Mouse (Mus musculus) heart, embryonic 11.5 days (tissue): Measurements from ENCODE around the gene Scrn3. TPM values are rescaled to one million over a fixed set of nuclear protein-coding genes. Genes with fewer than 3 reads are reported as not detected.

Experiments used
- ATAC-seq: fragments of 200-750 bp; cut with Nextera tagmentation; replicated peaks from 2 replicates; pipeline ENCODE4 v1.8.0; 2017; ENCODE audit warnings: moderate library complexity; ENCODE audit not compliant: insufficient number of reproducible peaks, low FRiP score, low TSS enrichment
- H3K27ac ChIP-seq: fragments of 300-500 bp; sonication (generic); 2 replicates; pipeline ENCODE4 v1.5.1; 2014; ENCODE audit warnings: mild to moderate bottlenecking, low read depth, low read length
- H3K27me3 ChIP-seq: fragments of 300-500 bp; sonication (generic); 2 replicates; pipeline ENCODE4 v1.6.1; 2014; ENCODE audit warnings: mild to moderate bottlenecking, low read length, mixed read lengths; ENCODE audit not compliant: control insufficient read depth, insufficient read depth
- H3K36me3 ChIP-seq: fragments of 300-500 bp; sonication (generic); 2 replicates; pipeline ENCODE4 v1.6.1; 2014; ENCODE audit warnings: mild to moderate bottlenecking, low read length, moderate library complexity, mixed read lengths; ENCODE audit not compliant: control insufficient read depth, insufficient read depth
- H3K4me1 ChIP-seq: fragments of 300-500 bp; sonication (generic); 2 replicates; pipeline ENCODE4 v1.6.1; 2014; ENCODE audit warnings: low read length; ENCODE audit not compliant: control insufficient read depth, insufficient read depth
- H3K4me2 ChIP-seq: fragments of 300-500 bp; sonication (generic); 2 replicates; pipeline ENCODE4 v1.6.1; 2014; ENCODE audit warnings: mild to moderate bottlenecking, moderate library complexity
- H3K4me3 ChIP-seq: fragments of 300-500 bp; sonication (generic); 2 replicates; pipeline ENCODE4 v1.5.1; 2014; ENCODE audit warnings: low read depth, low read length
- H3K9ac ChIP-seq: fragments of 300-500 bp; sonication (generic); 2 replicates; pipeline ENCODE4 v1.6.1; 2014; ENCODE audit warnings: mild to moderate bottlenecking, low read depth, low read length, moderate library complexity
- H3K9me3 ChIP-seq: fragments of 300-500 bp; sonication (generic); replicated peaks from 2 replicates; pipeline ENCODE4 v1.6.1; 2016; ENCODE audit warnings: low read length; ENCODE audit not compliant: control insufficient read depth
- WGBS: fragments of 180-500 bp; shearing (Covaris S2); extraction: QIAGEN DNeasy Blood & Tissue Kit; methylation state at CpG from one replicate; pipeline ENCODE4 v1.1.7; 2014; ENCODE audit not compliant: insufficient replicate concordance; 5-methylcytosine and 5-hydroxymethylcytosine counted together
- polyA plus RNA-seq: library from polyadenylated mRNA; unstranded; fragments of >200 nt; fragmentation: Nextera tagmentation; extraction: Ambion mirVana; gene quantifications from 2 replicates; pipeline ENCODE4 v1.2.1, GENCODE M21; 2014

The Scrn3 gene
- polyA plus RNA-seq, 1 experiment from 2014 or later, result 12.5 TPM

DNA sequence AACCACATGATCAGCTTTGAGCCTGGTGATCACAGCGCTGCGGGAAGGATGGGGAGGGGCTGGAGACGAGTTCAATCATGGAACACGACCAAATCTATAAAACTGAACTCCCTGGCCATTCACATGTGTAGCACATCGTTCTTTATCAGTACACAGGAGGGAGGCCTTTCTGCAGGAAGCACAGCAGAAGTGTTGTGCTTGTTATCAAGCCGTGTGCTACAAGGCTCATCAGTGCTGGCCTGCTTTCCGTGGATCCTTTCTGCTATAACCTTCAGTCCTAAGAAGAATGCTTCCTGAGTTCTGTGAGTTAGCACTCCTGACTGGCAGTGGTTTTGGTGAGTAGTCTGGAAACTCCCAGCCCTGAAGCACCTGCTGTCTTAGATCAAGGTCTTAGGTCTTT is 17.4 kb upstream of the Scrn3 start:
- Histone ChIP-seq H3K4me1 (no peaks in the 10 kb centered on the region), H3K9me3 (no peaks in the 10 kb centered on the region), H3K4me3 (no peak overlapping the region), H3K4me2 (no peak overlapping the region), H3K9ac (no peak overlapping the region), H3K27ac (no peak overlapping the region), H3K27me3 (no peaks in the 10 kb centered on the region), H3K36me3 (peaks cover 5% of the 10 kb centered on the region; the same call in 1 of the 2 replicates)
- no peak for ATAC-seq
- 69% methylated on average over 7 of the region's 7 CpGs for WGBS

- no peaks in the 10 kb centered on the region for H3K27me3 ChIP-seq
- H3K4me3 ChIP-seq, result no peak overlapping the region
- no peaks in the 10 kb centered on the region for H3K4me1 ChIP-seq
- 78% methylated on average over 7 of the region's 7 CpGs for WGBS
- no peak overlapping the region for H3K27ac ChIP-seq
- no peaks in the 10 kb centered on the region for H3K9me3 ChIP-seq
- no peak; the same call in 1 of the 2 replicates for ATAC-seq
- peaks cover 5% of the 10 kb centered on the region; the same call in 1 of the 2 replicates for H3K36me3 ChIP-seq
- H3K4me2 ChIP-seq, result no peak overlapping the region
- H3K9ac ChIP-seq, result no peak overlapping the region
Measured at GRCm38 (mm10) chr2:73298154-73298553, 14.2 kb upstream of the Scrn3 start.

- Histone ChIP-seq H3K9ac (no peak overlapping the region), H3K4me1 (no peaks in the 10 kb centered on the region), H3K36me3 (peaks cover 5% of the 10 kb centered on the region; the same call in 1 of the 2 replicates), H3K9me3 (no peaks in the 10 kb centered on the region), H3K27ac (no peak overlapping the region), H3K27me3 (no peaks in the 10 kb centered on the region), H3K4me2 (no peak overlapping the region), H3K4me3 (no peak overlapping the region)
- ATAC-seq, result no peak
- WGBS, result 87% methylated on average over 3 of the region's 3 CpGs
Measured at GRCm38 (mm10) chr2:73298841-73299240, 13.6 kb upstream of the Scrn3 start.

DNA sequence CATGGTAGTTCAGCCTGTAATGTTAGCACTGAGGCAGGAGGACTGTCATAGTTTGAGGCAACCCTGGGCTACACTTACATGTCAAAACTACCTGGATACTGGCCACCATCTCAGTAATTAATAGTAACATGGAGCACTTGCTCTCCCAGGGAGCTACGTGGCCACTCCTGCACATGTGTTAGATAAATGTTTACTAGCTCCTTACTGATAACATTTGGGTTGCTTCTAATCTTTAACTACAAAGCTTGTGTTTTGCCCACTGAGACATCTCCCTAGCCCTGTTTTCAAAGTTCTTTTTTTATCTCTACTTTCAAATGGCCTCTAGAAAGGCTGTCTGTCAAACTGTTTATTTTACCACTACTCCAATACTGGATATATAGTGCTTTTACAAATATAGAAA is 10.4 kb upstream of the Scrn3 start:
- Histone ChIP-seq H3K4me2 (no peak overlapping the region), H3K27ac (no peak overlapping the region), H3K9ac (no peak overlapping the region), H3K4me1 (no peaks in the 10 kb centered on the region), H3K4me3 (no peak overlapping the region), H3K36me3 (peaks cover 9% of the 10 kb centered on the region), H3K27me3 (no peaks in the 10 kb centered on the region), H3K9me3 (no peaks in the 10 kb centered on the region)
- ATAC-seq, result no peak
- WGBS, result 53% methylated on average over 1 of the region's 1 CpGs

GRCm38 (mm10) chr2:73302722-73303121 is 9.7 kb upstream of the Scrn3 start:
- 89% methylated on average over 9 of the region's 9 CpGs for WGBS
- Histone ChIP-seq H3K9me3 (no peaks in the 10 kb centered on the region), H3K27me3 (no peaks in the 10 kb centered on the region), H3K4me2 (no peak overlapping the region), H3K9ac (no peak overlapping the region), H3K36me3 (peaks cover 9% of the 10 kb centered on the region), H3K27ac (no peak overlapping the region), H3K4me1 (no peaks in the 10 kb centered on the region), H3K4me3 (no peak overlapping the region)
- ATAC-seq, result no peak

DNA sequence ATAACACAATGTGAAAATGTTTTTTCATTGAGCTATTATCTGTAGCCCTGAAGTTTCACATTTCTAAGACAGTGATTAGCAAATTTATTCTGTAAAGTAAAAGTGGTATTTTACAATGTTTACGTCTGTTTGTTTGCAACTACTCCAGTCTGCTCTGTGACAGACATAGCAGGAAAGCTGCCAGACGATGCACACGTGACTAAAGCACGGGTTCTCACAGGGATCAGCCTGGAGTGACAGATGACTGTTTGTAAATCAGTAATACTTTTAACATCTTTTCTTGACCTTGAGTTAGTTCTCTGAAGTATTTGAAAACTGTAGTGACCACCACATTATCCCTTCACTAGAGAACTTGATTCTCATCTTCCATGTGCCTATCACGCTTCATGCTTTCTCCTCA is 7.9 kb upstream of the Scrn3 start:
- no peaks in the 10 kb centered on the region for H3K27me3 ChIP-seq
- no peak for ATAC-seq
- no peaks in the 10 kb centered on the region for H3K4me1 ChIP-seq
- H3K36me3 ChIP-seq, result peaks cover 15% of the 10 kb centered on the region
- H3K9ac ChIP-seq, result no peak overlapping the region
- no peak overlapping the region for H3K27ac ChIP-seq
- WGBS, result 86% methylated on average over 5 of the region's 5 CpGs
- no peaks in the 10 kb centered on the region for H3K9me3 ChIP-seq
- no peak overlapping the region for H3K4me2 ChIP-seq
- H3K4me3 ChIP-seq, result no peak overlapping the region

GRCm38 (mm10) chr2:73306006-73306405 is 6.4 kb upstream of the Scrn3 start:
- Histone ChIP-seq H3K9me3 (no peaks in the 10 kb centered on the region), H3K4me2 (no peak overlapping the region), H3K4me3 (no peak overlapping the region), H3K27ac (no peak overlapping the region), H3K27me3 (no peaks in the 10 kb centered on the region), H3K4me1 (no peaks in the 10 kb centered on the region), H3K36me3 (peaks cover 12% of the 10 kb centered on the region), H3K9ac (no peak overlapping the region)
- ATAC-seq, result no peak
- 89% methylated on average over 7 of the region's 7 CpGs for WGBS

- peak overlapping the region; percentile 79; the same call in 1 of the 2 replicates for H3K9ac ChIP-seq
- no peaks in the 10 kb centered on the region for H3K9me3 ChIP-seq
- ATAC-seq, result peak; percentile 73
- H3K27ac ChIP-seq, result peak overlapping the region; percentile 86
- H3K4me1 ChIP-seq, result peaks cover 4% of the 10 kb centered on the region
- peaks cover 5% of the 10 kb centered on the region; the same call in 1 of the 2 replicates for H3K36me3 ChIP-seq
- peak overlapping the region; percentile 70 for H3K4me2 ChIP-seq
- 37% methylated on average over 14 of the region's 14 CpGs for WGBS
- H3K4me3 ChIP-seq, result peak overlapping the region; percentile 89
- no peaks in the 10 kb centered on the region for H3K27me3 ChIP-seq
Measured at GRCm38 (mm10) chr2:73313117-73313501, 708 bp downstream of the Scrn3 start.

GRCm38 (mm10) chr2:73314311-73314710 is 1.9 kb downstream of the Scrn3 start:
- H3K4me1 ChIP-seq, result peaks cover 4% of the 10 kb centered on the region
- no peaks in the 10 kb centered on the region for H3K9me3 ChIP-seq
- H3K27me3 ChIP-seq, result no peaks in the 10 kb centered on the region
- no peak overlapping the region for H3K4me2 ChIP-seq
- 87% methylated on average over 3 of the region's 3 CpGs for whole genome bisulfite sequencing
- H3K4me3 ChIP-seq, result no peak overlapping the region
- no peak for ATAC-seq
- H3K36me3 ChIP-seq, result no peaks in the 10 kb centered on the region
- H3K9ac ChIP-seq, result no peak overlapping the region
- no peak overlapping the region for H3K27ac ChIP-seq
